Mouse (Mus musculus) heart, postnatal 0 days (tissue): Measurements from ENCODE around the gene Ybx2. TPM values are rescaled to one million over a fixed set of nuclear protein-coding genes. Genes with fewer than 3 reads are reported as not detected.
"Not testable (repeated sequence)": the region's sequence is repeated elsewhere in the genome, so short reads cannot be mapped to it uniquely, and the experiment has no call there.

Experiments
- ATAC-seq: fragments of 200-750 bp; cut with Nextera tagmentation; 2 replicates; pipeline ENCODE4 v1.8.0; 2017; ENCODE audit warnings: low read depth, moderate number of reproducible peaks, moderate library complexity; ENCODE audit not compliant: insufficient read depth
- DNase-seq: peaks from one replicate; pipeline ENCODE4 v3.0.0-alpha.2; 2016; ENCODE audit warnings: low spot score
- H3K27ac ChIP-seq: fragments of 300-500 bp; sonication (generic); 2 replicates; pipeline ENCODE4 v1.5.1; 2014; ENCODE audit warnings: low read depth, mild to moderate bottlenecking
- H3K27me3 ChIP-seq: fragments of 300-500 bp; sonication (generic); 2 replicates; pipeline ENCODE4 v1.6.1; 2014; ENCODE audit warnings: low read length, mixed read lengths; ENCODE audit not compliant: control insufficient read depth, insufficient read depth
- H3K36me3 ChIP-seq: fragments of 300-500 bp; sonication (generic); replicated peaks from 2 replicates; pipeline ENCODE4 v1.6.1; 2014; ENCODE audit warnings: low read length, mixed read lengths; ENCODE audit not compliant: control insufficient read depth, insufficient read depth
- H3K4me1 ChIP-seq: fragments of 300-500 bp; sonication (generic); 2 replicates; pipeline ENCODE4 v1.6.1; 2014; ENCODE audit warnings: antibody characterized with exemption; ENCODE audit not compliant: control insufficient read depth, insufficient read depth
- H3K4me2 ChIP-seq: fragments of 300-500 bp; sonication (generic); 2 replicates; pipeline ENCODE4 v1.6.1; 2014; ENCODE audit warnings: low read depth, mild to moderate bottlenecking, low read length, moderate library complexity
- H3K4me3 ChIP-seq: fragments of 300-500 bp; sonication (generic); 2 replicates; pipeline ENCODE4 v1.5.1; 2014; ENCODE audit warnings: low read depth, low read length
- H3K9ac ChIP-seq: fragments of 300-500 bp; sonication (generic); replicated peaks from 2 replicates; pipeline ENCODE4 v1.6.1; 2014; ENCODE audit warnings: low read depth, low read length, mixed read lengths
- H3K9me3 ChIP-seq: fragments of 300-500 bp; sonication (generic); replicated peaks from 2 replicates; pipeline ENCODE4 v1.6.1; 2016; ENCODE audit warnings: low read length; ENCODE audit not compliant: control insufficient read depth
- CTCF ChIP-seq: IDR thresholded peaks from 2 replicates; pipeline ENCODE4 v1.5.1; 2016; ENCODE audit warnings: antibody characterized with exemption, control low read depth, low read depth
- EP300 ChIP-seq: IDR thresholded peaks from 2 replicates; pipeline ENCODE4 v1.6.1; 2016; ENCODE audit warnings: antibody characterized with exemption, low read depth
- WGBS: fragments of 180-500 bp; shearing (Covaris S2); extraction: QIAGEN DNeasy Blood & Tissue Kit; methylation state at CpG from one replicate; pipeline ENCODE4 v1.1.7; 2014; 5-methylcytosine and 5-hydroxymethylcytosine counted together
- polyA plus RNA-seq: library from polyadenylated mRNA; unstranded; fragments of >200 nt; fragmentation: Nextera tagmentation; extraction: Ambion mirVana; gene quantifications from 2 replicates; pipeline ENCODE4 v1.2.1, GENCODE M21; 2015
- total RNA-seq: library from RNA; depleted of rRNA; stranded (reverse); fragments of >200 nt; gene quantifications from 2 replicates; pipeline ENCODE4 v1.2.3, GENCODE M21; 2014; ENCODE audit warnings: low replicate concordance

Ybx2 gene
- total and polyA plus RNA-seq, 2 experiments from 2014 or later, result 4.9 to 25.6 TPM

DNA sequence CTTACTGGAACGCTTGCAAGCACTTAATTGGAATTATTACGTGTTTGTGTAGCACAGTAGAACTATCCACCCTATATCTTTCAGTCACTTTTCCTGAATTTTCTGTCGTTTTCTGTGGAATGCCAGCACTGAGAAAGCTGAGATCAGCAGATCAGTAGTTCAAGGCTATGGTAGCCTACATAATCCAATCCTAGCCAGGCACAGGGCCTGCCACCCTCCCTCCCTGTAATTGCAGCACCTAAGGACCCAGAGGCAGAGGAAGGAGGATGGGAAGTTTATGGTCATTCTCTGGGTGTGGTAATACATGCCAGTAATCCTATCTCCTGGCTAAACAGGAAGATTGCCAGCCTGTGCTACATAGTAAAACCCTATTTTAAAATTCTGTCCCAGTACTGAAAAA, 12.8 kb upstream of the Ybx2 start:
- Histone ChIP-seq H3K27ac (peak overlapping the region; percentile 98), H3K36me3 (peaks cover 13% of the 10 kb centered on the region), H3K4me2 (no peak overlapping the region), H3K4me3 (no peak overlapping the region), H3K9me3 (no peaks in the 10 kb centered on the region), H3K9ac (no peak overlapping the region), H3K27me3 (no peaks in the 10 kb centered on the region), H3K4me1 (peaks cover 9% of the 10 kb centered on the region)
- TF ChIP-seq EP300, result no peak
- no peak for TF ChIP-seq CTCF
- ATAC-seq (no peak), DNase-seq (no peak)
- 57% methylated on average over 3 of the region's 3 CpGs for WGBS

DNA sequence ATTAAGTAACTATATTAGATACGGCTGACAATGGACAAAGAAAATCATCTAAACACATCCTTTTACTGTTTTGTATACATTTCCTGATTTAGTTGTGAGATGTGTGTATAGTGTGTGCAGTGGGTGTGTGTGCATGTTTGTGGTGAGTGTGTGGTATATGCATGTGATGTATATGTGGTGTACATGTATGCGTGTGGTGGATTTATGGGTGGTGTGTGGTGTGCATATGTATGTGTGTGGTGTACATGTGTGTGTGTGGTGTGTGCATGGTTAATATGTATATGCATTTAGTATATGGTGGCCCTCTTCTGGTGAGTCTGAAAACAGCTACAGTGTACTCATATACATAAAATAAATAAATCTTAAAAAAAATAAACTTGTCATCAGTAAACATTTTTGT, 8.1 kb upstream of the Ybx2 start:
- H3K27me3 ChIP-seq, result no peaks in the 10 kb centered on the region
- no peak overlapping the region for H3K4me2 ChIP-seq
- H3K9ac ChIP-seq, result no peak overlapping the region
- no peaks in the 10 kb centered on the region for H3K9me3 ChIP-seq
- no peak overlapping the region for H3K27ac ChIP-seq
- H3K4me3 ChIP-seq, result no peak overlapping the region
- no peaks in the 10 kb centered on the region for H3K4me1 ChIP-seq
- 91% methylated on average over 2 of the region's 2 CpGs for WGBS
- H3K36me3 ChIP-seq, result no peaks in the 10 kb centered on the region
- TF ChIP-seq CTCF (no peak), EP300 (no peak)
- no peak for DNase-seq
- ATAC-seq, result no peak

DNA sequence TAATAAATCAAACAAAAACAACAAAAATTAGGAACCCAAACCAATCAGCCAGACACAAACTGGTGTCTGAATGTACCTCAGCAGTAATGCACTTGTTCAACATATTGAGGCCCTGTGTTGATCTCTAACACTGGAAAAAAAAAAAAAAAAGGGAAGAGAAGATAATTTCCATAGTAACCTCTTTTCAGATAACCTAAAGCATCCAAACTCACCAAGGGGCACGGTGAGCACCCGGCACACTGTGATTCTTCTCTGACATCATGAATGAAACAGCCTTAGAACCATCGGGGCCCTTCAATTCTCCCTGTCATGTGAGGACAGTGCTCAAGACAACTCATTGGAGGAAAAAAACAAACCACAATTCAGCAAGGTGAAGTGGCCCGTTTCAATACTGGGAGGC, 5.9 kb upstream of the Ybx2 start:
- DNase-seq, result no peak
- Histone ChIP-seq H3K27me3 (peaks cover 2% of the 10 kb centered on the region; the same call in 1 of the 2 replicates), H3K4me1 (no peaks in the 10 kb centered on the region), H3K9me3 (no peaks in the 10 kb centered on the region), H3K4me3 (no peak overlapping the region), H3K36me3 (no peaks in the 10 kb centered on the region), H3K9ac (no peak overlapping the region), H3K27ac (no peak overlapping the region), H3K4me2 (no peak overlapping the region)
- TF ChIP-seq EP300 (no peak), CTCF (no peak)
- 38% methylated on average over 4 of the region's 4 CpGs for WGBS
- ATAC-seq, result no peak

GRCm38 (mm10) chr11:69930176-69930575, 5.4 kb upstream of the Ybx2 start:
- ATAC-seq, H3K9me3 ChIP-seq, DNase-seq, H3K4me3 ChIP-seq, H3K4me2 ChIP-seq, H3K27ac ChIP-seq, H3K27me3 ChIP-seq, H3K4me1 ChIP-seq, H3K36me3 ChIP-seq, H3K9ac ChIP-seq: not testable (repeated sequence)
- WGBS, result 86% methylated on average over 8 of the region's 8 CpGs

DNA sequence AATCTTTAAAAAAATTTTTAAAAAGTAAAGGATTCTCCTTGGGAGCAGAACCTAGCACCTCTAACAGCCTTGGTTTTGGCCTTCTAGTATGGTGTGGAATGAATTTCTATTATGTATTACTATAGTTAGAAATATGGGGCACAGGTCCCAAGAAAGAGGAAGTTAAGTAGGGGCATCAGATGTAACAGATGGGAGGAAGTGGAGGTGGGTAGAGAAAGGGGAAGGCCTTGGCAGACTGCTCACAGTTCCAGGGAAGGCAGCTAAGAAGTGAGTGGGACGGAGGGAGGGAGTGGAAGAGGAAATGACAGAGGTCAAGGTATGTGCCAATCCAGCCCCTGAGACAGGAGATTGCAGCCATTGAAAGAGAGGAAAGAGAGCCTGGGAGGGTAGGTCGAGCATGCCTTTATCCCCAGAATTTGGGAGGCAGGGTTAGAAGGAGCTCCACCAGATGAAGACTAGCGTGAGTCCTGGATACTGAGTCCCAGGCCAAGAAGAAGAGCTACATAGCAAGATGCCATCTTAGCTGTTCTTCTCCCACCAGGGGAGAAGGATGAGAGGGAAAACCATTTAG, 4.5 kb upstream of the Ybx2 start:
- Histone ChIP-seq H3K4me1 (peaks cover 6% of the 10 kb centered on the region), H3K4me2 (no peak overlapping the region), H3K9ac (no peak overlapping the region), H3K9me3 (no peaks in the 10 kb centered on the region), H3K27ac (no peak overlapping the region; the same call in 1 of the 2 replicates), H3K4me3 (no peak overlapping the region), H3K27me3 (peaks cover 8% of the 10 kb centered on the region), H3K36me3 (no peaks in the 10 kb centered on the region)
- TF ChIP-seq CTCF (no peak), EP300 (no peak)
- WGBS, result 54% methylated on average over 3 of the region's 3 CpGs
- ATAC-seq, result no peak
- no peak for DNase-seq

DNA sequence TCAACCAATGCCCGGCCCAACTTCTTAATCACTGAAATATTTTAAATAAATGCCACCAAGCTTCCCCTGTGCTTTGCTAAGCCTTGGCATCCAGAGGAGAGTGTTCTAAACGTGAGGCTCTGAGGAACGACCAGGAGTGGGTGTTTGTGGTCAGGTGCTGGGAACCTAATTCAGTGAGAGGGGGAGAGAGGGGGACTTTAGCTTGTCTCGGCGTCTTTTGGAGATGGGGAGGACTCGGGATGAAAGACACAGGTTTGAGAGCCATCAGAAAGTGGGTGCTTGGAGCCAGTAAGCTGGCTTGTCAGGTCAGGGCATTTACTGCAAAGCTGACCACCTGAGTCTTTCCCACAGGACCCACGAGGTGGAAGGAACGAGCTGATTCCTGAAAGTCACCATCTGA, 3.8 kb upstream of the Ybx2 start:
- no peaks in the 10 kb centered on the region for H3K9me3 ChIP-seq
- 59% methylated on average over 8 of the region's 8 CpGs for WGBS
- DNase-seq, result no peak
- H3K27ac ChIP-seq, result no peak overlapping the region
- H3K27me3 ChIP-seq, result peaks cover 8% of the 10 kb centered on the region
- H3K4me2 ChIP-seq, result no peak overlapping the region
- no peaks in the 10 kb centered on the region for H3K36me3 ChIP-seq
- ATAC-seq, result no peak
- TF ChIP-seq EP300, result no peak
- no peak for TF ChIP-seq CTCF
- H3K4me1 ChIP-seq, result peaks cover 10% of the 10 kb centered on the region
- H3K4me3 ChIP-seq, result no peak overlapping the region
- no peak overlapping the region for H3K9ac ChIP-seq
